In genomic region chrX:51948071-51948470, GRCm38 (mm10) we compare ENCODE assay signal across 11 mouse cellular contexts. TPM values are rescaled to one million over a fixed set of nuclear protein-coding genes. Genes with fewer than 3 reads are reported as not detected.
DNase-seq lines count a peak whose midpoint lies in the region; ATAC-seq and TF ChIP-seq lines count a peak whose summit lies in the region.
"Had no signal": no experiment of that assay in that cellular context is flagged by ENCODE, and none has a peak within 500 bp of the region (broad histone marks: within the 10 kb centered on the region; RNA-seq: fewer than 3 reads in every experiment).

No protein-coding gene starts in this region.

- H3K4me2 ChIP-seq in liver, postnatal 0 days (ENCODE audit: low read depth, low read length): no peak overlapping the region
- H3K4me2 ChIP-seq: heart, embryonic 15.5 days had no signal

- no peaks in the 10 kb centered on the region for H3K36me3 ChIP-seq in liver, postnatal 0 days (replicated peaks; ENCODE audit: insufficient read depth, low read length)
- H3K36me3 ChIP-seq: heart, embryonic 15.5 days had no signal

- whole genome bisulfite sequencing in liver, postnatal 0 days (ENCODE audit: insufficient replicate concordance): 82% methylated on average over 3 of the region's 3 CpGs

- H3K27ac ChIP-seq in liver, postnatal 0 days (ENCODE audit: low read depth): no peak overlapping the region
- H3K27ac ChIP-seq: heart, embryonic 15.5 days; macrophage had no signal

- no peak overlapping the region for H3K9ac ChIP-seq in liver, postnatal 0 days (replicated peaks)
- H3K9ac ChIP-seq: heart, embryonic 15.5 days had no signal

- no peak overlapping the region for H3K4me3 ChIP-seq in liver, postnatal 0 days (ENCODE audit: low read depth, low read length)
- H3K4me3 ChIP-seq: heart, embryonic 15.5 days had no signal

- no peak for TF ChIP-seq EP300 in liver, postnatal 0 days (IDR thresholded peaks at IDR 0.05; ENCODE audit: low read depth)

- peak; percentile 2 to 6 for DNase-seq in kidney, postnatal 36 days
- no peak for DNase-seq in kidney, adult 8-10 months
- DNase-seq in adrenal gland, postnatal 10 days: peak; percentile 45
- peak; percentile 40 for DNase-seq in gastrocnemius, postnatal 25 days
- peak; percentile 41 for DNase-seq in lung, postnatal 36 days
- no peak for DNase-seq in liver, postnatal 0 days
- no peak for DNase-seq in left cerebral cortex, adult 11 months (ENCODE audit: low spot score)
- DNase-seq in layer of hippocampus, postnatal 25 days (ENCODE audit: extremely low spot score in 1 of 2, low spot score in 1 of 2): no peak

- H3K27me3 ChIP-seq in liver, postnatal 0 days (ENCODE audit: insufficient read depth, low read length): no peaks in the 10 kb centered on the region
- H3K27me3 ChIP-seq: heart, embryonic 15.5 days had no signal

- no peaks in the 10 kb centered on the region for H3K9me3 ChIP-seq in liver, postnatal 0 days (ENCODE audit: low read length)
- H3K9me3 ChIP-seq: heart, embryonic 15.5 days had no signal

- no peak for ATAC-seq in liver, postnatal 0 days

- TF ChIP-seq CTCF in liver, postnatal 0 days (IDR thresholded peaks at IDR 0.05; ENCODE audit: low read depth): no peak

- H3K4me1 ChIP-seq in liver, postnatal 0 days (ENCODE audit: insufficient read depth): no peaks in the 10 kb centered on the region
- H3K4me1 ChIP-seq: heart, embryonic 15.5 days had no signal

RNA-seq across cellular contexts. Expression of gene 1700080O16Rik, which starts 24.5 kb away (rescaled TPM):
- total RNA-seq in adrenal gland, postnatal 10 days (2021): not detected
- not detected for total RNA-seq in gastrocnemius, postnatal 25 days (2021)
- not detected in 2 replicates for polyA plus RNA-seq in liver, postnatal 0 days (2015; fragmentation: Nextera tagmentation; extraction: Ambion mirVana)
- total RNA-seq in layer of hippocampus, postnatal 25 days (2021): not detected
- total RNA-seq: neutrophil, adult 5-6 weeks had no signal
- polyA plus RNA-seq: heart, embryonic 15.5 days; macrophage had no signal

Comparison
In these comparisons a context has a peak if more than half of its experiments do, and no peak if none do; other contexts are left out.
1. DNase-seq: peak in kidney, postnatal 36 days (2 of 2), adrenal gland, postnatal 10 days (single experiment), gastrocnemius, postnatal 25 days (single experiment) and lung, postnatal 36 days (single experiment); none in kidney, adult 8-10 months (0 of 2), liver, postnatal 0 days (single experiment), left cerebral cortex, adult 11 months (single experiment) and layer of hippocampus, postnatal 25 days (0 of 2).